Mouse (Mus musculus) C2C12 (cell line): ENCODE results near the gene Ric8b. TPM values are rescaled to one million over a fixed set of nuclear protein-coding genes. Genes with fewer than 3 reads are reported as not detected.

ENCODE experiments used
- H3K27me3 ChIP-seq: one replicate; pipeline ENCODE4 v1.6.1; 2011; ENCODE audit not compliant: control insufficient read depth, insufficient read depth, insufficient read length
- H3K36me3 ChIP-seq: one replicate; pipeline ENCODE4 v1.6.1; 2011; ENCODE audit not compliant: control insufficient read depth, insufficient read depth
- H3K4me3 ChIP-seq: one replicate; pipeline ENCODE4 v1.5.1; 2011; ENCODE audit warnings: mild to moderate bottlenecking, control low read depth; ENCODE audit not compliant: poor library complexity, insufficient read depth, severe bottlenecking
- H3K79me2 ChIP-seq: one replicate; pipeline ENCODE4 v1.6.1; 2011; ENCODE audit not compliant: control insufficient read depth, insufficient read depth
- H3K79me3 ChIP-seq: one replicate; pipeline ENCODE4 v1.6.1; 2011; ENCODE audit warnings: low read depth, control low read depth
- H3ac ChIP-seq: one replicate; pipeline ENCODE3; 2011; ENCODE audit warnings: low read depth; ENCODE audit not compliant: control insufficient read depth, insufficient read length
- CEBPB ChIP-seq: IDR thresholded peaks from one replicate; pipeline ENCODE4 v1.6.1; 2011; ENCODE audit warnings: low read depth, mild to moderate bottlenecking, control low read depth, moderate library complexity
- CTCF ChIP-seq: IDR thresholded peaks from one replicate; pipeline ENCODE4 v1.5.1; 2011; ENCODE audit not compliant: control insufficient read depth, insufficient read depth, insufficient read length
- FOSL1 ChIP-seq: IDR thresholded peaks from one replicate; pipeline ENCODE4 v1.8.0; 2011; ENCODE audit warnings: mild to moderate bottlenecking, low read length; ENCODE audit not compliant: poor library complexity, insufficient read depth, severe bottlenecking
- MAX ChIP-seq: IDR thresholded peaks from one replicate; pipeline ENCODE4 v1.6.1; 2011; ENCODE audit warnings: mild to moderate bottlenecking, control low read depth
- MYOD1 ChIP-seq: IDR thresholded peaks from one replicate; pipeline ENCODE4 v1.6.1; 2011; ENCODE audit warnings: low read depth; ENCODE audit not compliant: control insufficient read depth, insufficient read length
- MYOG ChIP-seq: IDR thresholded peaks from one replicate; pipeline ENCODE4 v1.6.1; 2011; ENCODE audit not compliant: control insufficient read depth, insufficient read length; ENCODE audit errors: extremely low read depth
- USF1 ChIP-seq: IDR thresholded peaks from one replicate; pipeline ENCODE4 v1.6.1; 2011; ENCODE audit warnings: low read depth, mild to moderate bottlenecking, control low read depth, moderate library complexity
- polyA plus RNA-seq: library from polyadenylated mRNA; unstranded; fragments of >200 nt; fragmentation: generic; extraction: Trizol; gene quantifications from one replicate; pipeline ENCODE4 v1.2.1, GENCODE M21; 2012; ENCODE audit warnings: missing spikeins

Gene Ric8b
- polyA plus RNA-seq, 1 experiment, result 6.4 TPM

DNA sequence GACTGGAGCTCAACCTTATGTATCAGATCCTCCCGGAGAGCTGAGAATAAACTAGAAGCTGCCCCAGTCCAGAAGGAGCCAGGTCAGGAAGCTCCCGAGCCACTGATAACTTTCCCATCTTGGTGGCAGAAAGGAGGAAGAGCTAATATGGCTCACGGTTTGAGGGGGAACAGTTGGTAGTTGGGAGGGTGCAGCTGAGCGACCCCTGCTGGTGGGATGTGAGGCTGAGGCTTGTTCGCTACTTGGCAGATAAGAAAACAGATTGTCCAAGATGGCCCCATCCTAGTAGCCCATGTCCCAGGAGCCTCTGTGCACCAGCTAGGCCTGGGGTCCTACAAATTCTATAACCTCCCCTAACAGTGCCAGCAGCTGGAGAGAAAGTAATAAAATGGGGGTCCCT, 121.4 kb downstream of the Ric8b start:
- TF ChIP-seq MYOD1 (no peak), CEBPB (no peak), MAX (no peak), USF1 (no peak), FOSL1 (no peak), CTCF (no peak), MYOG (no peak)
- Histone ChIP-seq H3K27me3 (no peaks in the 10 kb centered on the region), H3K79me2 (no peaks in the 10 kb centered on the region), H3K36me3 (no peaks in the 10 kb centered on the region), H3ac (no peak overlapping the region), H3K79me3 (no peaks in the 10 kb centered on the region), H3K4me3 (no peak overlapping the region)

DNA sequence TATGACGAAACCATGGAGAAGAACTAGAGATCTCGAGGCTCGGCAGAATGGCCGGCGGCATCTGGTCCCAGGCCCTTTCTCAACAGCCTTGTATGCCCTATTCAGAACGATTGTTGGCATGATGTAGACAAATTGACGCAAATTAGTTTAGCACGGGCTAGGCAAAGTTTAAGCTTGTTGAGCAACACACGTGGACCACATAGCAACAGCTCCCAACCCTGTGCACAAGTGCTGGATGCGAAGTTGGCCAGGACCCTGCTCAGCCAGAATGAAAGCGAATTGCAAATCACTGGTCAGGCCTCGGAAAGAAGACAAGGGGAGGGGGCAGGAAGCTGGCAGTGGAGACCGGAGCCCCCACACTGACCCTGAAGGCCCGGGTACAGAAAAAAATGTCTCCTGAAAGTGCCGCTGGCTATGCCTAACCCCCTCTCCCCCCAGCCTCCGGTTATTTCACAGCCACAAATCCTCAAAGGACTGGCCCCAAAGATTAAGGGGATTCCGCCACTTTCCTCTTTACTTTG, 126.8 kb downstream of the Ric8b start:
- Histone ChIP-seq H3K79me3 (no peaks in the 10 kb centered on the region), H3K79me2 (no peaks in the 10 kb centered on the region), H3K36me3 (no peaks in the 10 kb centered on the region), H3K4me3 (no peak overlapping the region), H3ac (no peak overlapping the region), H3K27me3 (no peaks in the 10 kb centered on the region)
- no peak for TF ChIP-seq USF1
- no peak for TF ChIP-seq FOSL1

DNA sequence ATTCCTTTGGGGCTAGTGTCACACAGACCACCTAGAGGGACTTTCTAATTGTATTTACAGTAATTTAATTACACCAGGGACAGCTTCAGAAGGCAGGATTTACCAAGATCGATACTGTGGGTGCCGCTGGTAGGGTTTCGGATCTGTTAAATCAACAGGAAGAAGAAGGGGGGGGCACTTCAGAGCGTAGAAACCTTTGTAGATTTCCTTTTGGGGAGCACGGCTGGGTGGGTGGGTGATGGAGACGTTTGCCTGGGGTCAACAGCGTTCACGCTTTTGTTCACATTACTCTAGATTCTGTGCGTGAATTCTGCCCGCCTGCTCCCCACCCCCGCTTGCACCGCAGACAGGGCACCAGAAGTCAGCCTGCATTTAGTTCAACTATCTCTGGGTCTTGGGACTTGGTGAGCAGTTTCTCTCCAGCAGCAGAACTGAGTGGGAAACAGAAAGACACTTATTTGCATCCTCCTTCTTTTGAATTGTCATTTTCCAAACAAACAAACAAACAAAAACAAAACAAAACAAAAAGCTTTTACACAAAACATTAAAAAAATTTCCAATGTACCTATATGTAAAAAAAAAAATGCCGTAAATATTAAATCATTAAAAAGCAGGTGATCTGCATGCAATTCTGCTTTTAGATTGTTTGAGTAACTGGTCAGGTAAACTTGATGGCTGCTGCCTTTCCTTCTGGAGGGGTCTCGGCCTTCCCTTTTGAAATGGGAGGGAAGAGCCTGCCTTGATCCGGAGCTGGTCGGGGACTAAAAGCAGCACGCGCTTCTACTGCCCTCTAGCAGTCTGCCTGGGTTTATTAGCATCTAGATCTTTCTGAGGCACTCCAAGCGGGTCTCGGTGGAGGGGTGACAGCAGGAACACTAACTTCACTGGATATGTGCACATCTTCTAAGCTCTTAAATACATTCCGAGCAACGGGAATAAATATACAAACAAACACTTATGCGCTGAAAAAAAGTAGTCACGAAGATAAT, 127.6 kb downstream of the Ric8b start:
- TF ChIP-seq CTCF (peak; percentile 49), FOSL1 (no peak)
- Histone ChIP-seq H3K36me3 (no peaks in the 10 kb centered on the region), H3K4me3 (no peak overlapping the region), H3K27me3 (no peaks in the 10 kb centered on the region), H3ac (no peak overlapping the region), H3K79me3 (no peaks in the 10 kb centered on the region), H3K79me2 (no peaks in the 10 kb centered on the region)

DNA sequence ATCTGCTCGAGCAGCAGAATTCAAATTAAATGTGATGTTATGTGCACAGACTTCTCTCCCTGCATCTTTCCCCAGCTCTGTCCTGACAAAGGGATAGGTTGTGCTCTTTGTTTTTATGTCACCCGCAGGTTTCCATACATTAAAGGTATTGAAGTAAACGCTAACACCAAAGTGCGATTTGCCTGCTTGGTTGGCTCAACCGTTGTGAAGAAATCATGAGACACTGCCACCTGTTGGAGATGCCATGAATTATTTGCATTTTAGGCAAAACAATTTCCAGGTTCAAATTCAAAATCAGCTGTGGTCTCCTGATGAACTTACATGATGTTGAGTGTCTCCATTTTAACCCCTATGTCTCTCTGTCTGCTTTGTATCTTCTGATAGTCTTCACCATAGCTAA, 129.2 kb downstream of the Ric8b start:
- H3K79me3 ChIP-seq, result no peaks in the 10 kb centered on the region
- no peak for TF ChIP-seq FOSL1
- TF ChIP-seq USF1, result no peak
- TF ChIP-seq MAX, result no peak
- no peak for TF ChIP-seq CEBPB
- no peak for TF ChIP-seq CTCF
- TF ChIP-seq MYOG, result no peak
- no peak for TF ChIP-seq MYOD1
- no peak overlapping the region for H3ac ChIP-seq
- H3K36me3 ChIP-seq, result no peaks in the 10 kb centered on the region
- no peaks in the 10 kb centered on the region for H3K79me2 ChIP-seq
- H3K4me3 ChIP-seq, result no peak overlapping the region
- H3K27me3 ChIP-seq, result no peaks in the 10 kb centered on the region

DNA sequence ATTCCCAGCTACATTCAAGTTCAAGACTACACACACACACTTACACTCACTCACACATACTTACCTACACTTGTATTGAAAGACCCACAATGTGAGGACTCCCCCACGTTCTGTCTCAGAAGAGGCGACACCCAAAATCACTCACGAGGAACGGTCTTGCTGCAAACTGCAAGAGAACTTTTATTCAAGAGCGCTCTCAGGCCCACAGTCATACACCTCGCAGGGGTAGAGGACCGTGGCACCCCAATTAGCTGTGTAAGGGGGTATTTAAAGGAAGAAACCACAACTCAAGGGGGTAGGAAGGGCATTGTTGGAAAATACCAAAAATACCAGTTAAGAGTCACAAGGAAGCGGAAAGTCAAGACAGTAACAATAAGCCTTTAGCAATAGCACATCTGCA, 130.6 kb downstream of the Ric8b start:
- Histone ChIP-seq H3K4me3 (no peak overlapping the region), H3K27me3 (no peaks in the 10 kb centered on the region)
- TF ChIP-seq CTCF (no peak), MYOG (no peak), FOSL1 (no peak), MAX (no peak), USF1 (no peak), CEBPB (no peak), MYOD1 (no peak)

DNA sequence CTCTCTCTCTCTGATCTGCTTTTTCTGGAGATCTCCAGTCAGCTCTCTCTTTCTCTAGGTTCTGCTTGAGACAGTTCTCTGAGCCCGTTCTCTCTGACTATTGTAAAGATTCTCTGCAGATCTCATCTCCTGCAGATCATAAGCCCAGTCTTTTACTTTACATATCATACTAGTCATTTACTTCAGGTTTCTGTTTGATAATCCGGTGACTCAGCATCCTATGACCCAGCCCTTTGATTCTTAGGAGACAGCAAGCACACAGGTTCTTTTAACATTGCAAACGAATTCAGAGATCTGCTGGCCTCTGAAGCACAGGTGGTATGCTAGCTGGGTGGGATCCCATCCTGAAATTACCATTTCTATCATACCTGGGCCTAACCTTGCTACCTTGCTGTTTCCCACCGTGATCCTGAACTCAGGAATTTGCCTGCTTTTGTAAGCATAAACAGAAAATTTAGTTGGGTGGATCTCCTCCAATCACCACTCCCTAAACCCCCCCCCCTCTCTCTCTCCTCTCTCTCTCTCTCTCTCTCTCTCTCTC, 133.3 kb downstream of the Ric8b start:
- Histone ChIP-seq H3ac (no peak overlapping the region), H3K79me3 (no peaks in the 10 kb centered on the region), H3K36me3 (no peaks in the 10 kb centered on the region), H3K79me2 (no peaks in the 10 kb centered on the region), H3K27me3 (no peaks in the 10 kb centered on the region), H3K4me3 (no peak overlapping the region)
- no peak for TF ChIP-seq CTCF
- TF ChIP-seq FOSL1, result no peak
- TF ChIP-seq MYOG, result no peak
- no peak for TF ChIP-seq MAX
- no peak for TF ChIP-seq CEBPB
- TF ChIP-seq USF1, result no peak
- TF ChIP-seq MYOD1, result no peak

More for the DNA sequence above, 130.6 kb downstream of the Ric8b start:
- no peaks in the 10 kb centered on the region for H3K36me3 ChIP-seq
- H3ac ChIP-seq, result no peak overlapping the region
- no peaks in the 10 kb centered on the region for H3K79me2 ChIP-seq
- H3K79me3 ChIP-seq, result no peaks in the 10 kb centered on the region
